Mouse (Mus musculus) left cerebral cortex, adult 8-10 months (tissue): Measurements from ENCODE around the gene Pikfyve. TPM values are rescaled to one million over a fixed set of nuclear protein-coding genes. Genes with fewer than 3 reads are reported as not detected.
A peak's percentile ranks its signal among the peaks of the same experiment; 100 is the strongest.
"Not testable (repeated sequence)": the region's sequence is repeated elsewhere in the genome, so short reads cannot be mapped to it uniquely, and the experiment has no call there.

ENCODE experiments used
- DNase-seq, 2 experiments: peaks; one replicate each; pipeline ENCODE4 v3.0.0; 2022; ENCODE audit warnings: low spot score in 2 of 2
- total RNA-seq, 4 experiments: library from RNA; stranded (reverse); gene quantifications; 2 replicates each; pipeline ENCODE4 v1.2.4; 2022

The Pikfyve gene
- total RNA-seq, 4 experiments from 2014 or later: 46.0 to 56.0 (median 49.4) TPM

DNA sequence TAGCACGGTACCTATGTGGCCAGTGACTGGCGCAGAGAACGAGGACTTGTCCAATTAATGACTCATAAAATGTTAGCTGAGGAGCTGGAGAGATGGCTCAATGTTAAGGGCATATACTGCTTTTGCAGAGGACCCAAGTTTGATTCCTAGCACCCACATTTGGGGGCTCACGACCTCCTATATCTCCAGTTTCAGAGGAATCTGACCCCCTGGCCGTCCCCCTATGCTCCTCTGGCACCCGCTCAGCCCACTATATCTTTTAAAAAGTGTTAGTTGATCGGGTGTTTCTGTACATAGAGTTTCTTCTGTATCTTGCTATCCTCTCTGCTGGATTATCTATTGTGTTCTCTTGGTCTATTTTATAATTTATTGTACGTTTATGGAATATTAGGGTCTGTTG lies 1.5 kb upstream of the Pikfyve start:
- DNase-seq: no peak

- DNase-seq: no peak
Measured at GRCm38 (mm10) chr1:65185524-65186205, 818 bp upstream of the Pikfyve start.

DNA sequence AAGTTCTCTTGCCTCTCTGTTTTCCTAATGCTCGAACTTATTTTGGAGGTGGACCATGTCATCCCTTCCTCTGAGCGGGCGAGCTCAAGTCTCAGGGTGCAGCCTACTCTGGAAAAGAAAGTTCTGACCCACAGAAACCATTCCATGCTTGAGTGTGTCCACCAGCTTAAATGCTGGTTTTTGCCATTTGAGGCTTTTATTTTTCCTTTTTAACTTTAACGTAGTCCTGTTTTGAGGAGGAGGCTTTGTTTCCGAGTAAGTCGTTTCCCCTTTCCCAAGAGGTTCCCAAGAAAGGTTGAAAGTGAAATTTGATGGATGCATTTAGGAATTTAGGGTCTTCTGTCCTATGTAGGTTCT lies 569 bp downstream of the Pikfyve start:
- no peak for DNase-seq

- DNase-seq: no peak
Measured at GRCm38 (mm10) chr1:65190172-65190571, 3.7 kb downstream of the Pikfyve start.

- no peak for DNase-seq
Measured at GRCm38 (mm10) chr1:65193226-65193625, 6.7 kb downstream of the Pikfyve start.

DNA sequence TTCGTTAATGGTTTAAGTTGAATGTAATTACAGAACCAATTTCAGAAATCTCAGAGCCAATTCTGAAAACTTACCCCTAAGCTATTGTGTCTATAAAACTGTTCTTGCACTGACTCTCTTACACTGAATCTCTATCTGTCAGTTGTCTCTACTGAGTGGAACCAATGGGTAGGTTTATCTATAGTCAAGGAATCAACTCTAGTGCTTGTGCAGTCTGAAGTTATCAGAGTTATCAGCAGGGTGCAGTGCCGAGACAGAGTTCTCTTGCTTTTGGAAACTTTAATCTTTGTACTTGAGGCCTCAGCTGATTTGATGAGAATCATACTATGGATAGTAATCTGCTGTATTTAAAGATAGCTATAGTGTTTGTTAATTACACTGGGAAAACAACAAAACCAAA lies 11.9 kb downstream of the Pikfyve start:
- DNase-seq: no peak

GRCm38 (mm10) chr1:65198861-65199260 lies 12.4 kb downstream of the Pikfyve start:
- DNase-seq: no peak

DNA sequence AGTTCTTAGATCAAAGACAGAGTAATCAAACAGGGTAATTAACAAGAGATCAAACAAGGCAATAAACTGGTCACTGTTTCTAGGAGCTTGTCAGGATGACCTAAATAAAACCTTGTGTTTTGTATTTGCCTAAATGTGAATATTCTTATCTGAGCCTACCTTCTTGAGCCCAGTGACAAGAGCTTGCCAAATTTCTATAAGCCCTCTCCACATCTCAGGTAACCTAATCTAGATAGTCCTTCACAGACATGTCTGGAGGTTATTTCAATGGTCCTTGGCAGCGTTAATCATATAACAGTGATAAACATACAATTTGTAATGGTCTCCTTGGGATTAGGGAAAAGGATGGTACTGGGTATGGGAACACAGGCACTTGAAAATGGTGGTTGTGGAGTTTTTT lies 17.8 kb downstream of the Pikfyve start:
- DNase-seq: no peak

DNA sequence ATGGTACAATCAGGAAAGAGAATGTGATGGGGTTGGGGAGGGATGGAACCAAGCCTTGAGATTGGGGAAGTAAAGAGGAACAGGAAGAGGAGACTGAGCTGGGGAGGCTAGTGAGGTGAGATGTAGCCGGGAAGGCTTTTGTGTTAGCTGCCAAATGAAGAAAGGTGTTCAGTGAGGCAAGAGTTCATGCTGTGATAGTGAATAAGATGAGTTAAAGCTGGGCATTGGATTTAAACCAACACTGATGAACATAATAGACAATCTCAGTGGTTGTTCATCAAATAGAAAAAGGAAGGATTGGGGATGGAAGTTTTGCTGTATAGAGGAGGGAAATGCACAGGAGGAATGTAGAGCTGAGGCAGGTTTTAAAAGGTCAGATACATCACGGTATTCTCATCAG lies 26.7 kb downstream of the Pikfyve start:
- DNase-seq: no peak

- no peak for DNase-seq
Measured at GRCm38 (mm10) chr1:65217567-65217966, 31.1 kb downstream of the Pikfyve start.

DNA sequence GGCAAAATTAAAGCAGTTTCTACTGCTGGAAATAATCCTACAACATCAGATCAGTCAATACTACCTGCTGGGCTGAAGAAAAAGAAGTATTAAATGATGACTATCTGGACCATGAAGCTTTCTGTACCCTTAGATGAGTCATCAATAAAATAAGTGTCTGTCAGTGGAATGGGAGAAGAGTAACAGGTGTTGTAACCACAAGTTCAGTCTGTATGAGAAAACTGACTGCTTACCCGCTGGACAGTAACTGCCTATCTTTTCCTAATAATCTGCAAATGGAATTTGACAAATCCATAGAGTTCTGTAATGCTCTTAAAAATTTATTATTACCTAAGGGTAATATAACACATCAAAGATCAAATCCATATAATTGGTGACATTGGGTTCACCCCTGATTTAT lies 31.5 kb downstream of the Pikfyve start:
- no peak for DNase-seq

- no peak for DNase-seq
Measured at GRCm38 (mm10) chr1:65223654-65224053, 37.2 kb downstream of the Pikfyve start.

GRCm38 (mm10) chr1:65227681-65228080 lies 41.2 kb downstream of the Pikfyve start:
- no peak for DNase-seq

DNA sequence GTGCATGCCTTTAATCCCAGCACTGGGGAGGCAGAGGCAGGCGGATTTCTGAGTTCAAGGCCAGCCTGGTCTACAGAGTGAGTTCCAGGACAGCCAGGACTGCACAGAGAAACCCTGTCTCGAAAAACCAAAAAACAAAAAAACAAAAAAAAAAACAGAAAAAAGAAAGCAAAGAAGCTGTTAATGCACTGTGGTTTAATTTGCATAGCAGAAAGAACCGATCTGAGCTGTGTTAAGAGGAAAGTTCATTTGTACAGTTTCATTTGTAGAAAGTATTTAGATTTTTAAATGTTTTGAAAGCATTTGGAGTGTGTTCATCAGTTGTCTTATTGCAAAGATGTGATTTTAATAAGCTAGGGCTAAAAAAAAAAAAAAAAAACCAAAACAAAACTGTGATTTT lies 43.3 kb downstream of the Pikfyve start:
- not testable (repeated sequence) for DNase-seq

- DNase-seq: no peak
Measured at GRCm38 (mm10) chr1:65230566-65230965, 44.1 kb downstream of the Pikfyve start.

- DNase-seq: no peak
Measured at GRCm38 (mm10) chr1:65237712-65238111, 51.2 kb downstream of the Pikfyve start.

GRCm38 (mm10) chr1:65245637-65246036 lies 59.2 kb downstream of the Pikfyve start:
- no peak for DNase-seq

- no peak for DNase-seq
Measured at GRCm38 (mm10) chr1:65280461-65280860, 94.0 kb downstream of the Pikfyve start.

DNA sequence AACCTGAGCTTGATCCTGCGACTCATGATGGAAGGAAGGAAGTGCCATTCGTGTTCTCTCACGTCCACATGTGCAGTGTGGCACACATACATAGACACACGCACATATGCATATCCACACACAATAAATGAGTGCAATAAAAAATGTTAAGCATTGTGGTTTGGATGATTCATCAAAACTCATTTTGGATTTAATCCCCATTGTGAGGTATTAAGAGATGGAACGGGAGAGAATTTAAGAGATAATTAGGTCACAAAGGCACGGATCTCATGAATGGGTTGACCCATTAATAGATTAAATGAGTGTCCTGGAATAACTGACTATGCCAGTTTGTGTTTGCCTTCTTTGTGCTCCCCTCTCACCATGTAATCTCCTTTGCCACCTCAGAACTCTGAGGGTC lies 95.3 kb downstream of the Pikfyve start, which contains the start of gene Pth2r:
Gene Pth2r (plus strand): TSS at position 301 of the 400 bp plus-strand sequence.
- no peak for DNase-seq

DNA sequence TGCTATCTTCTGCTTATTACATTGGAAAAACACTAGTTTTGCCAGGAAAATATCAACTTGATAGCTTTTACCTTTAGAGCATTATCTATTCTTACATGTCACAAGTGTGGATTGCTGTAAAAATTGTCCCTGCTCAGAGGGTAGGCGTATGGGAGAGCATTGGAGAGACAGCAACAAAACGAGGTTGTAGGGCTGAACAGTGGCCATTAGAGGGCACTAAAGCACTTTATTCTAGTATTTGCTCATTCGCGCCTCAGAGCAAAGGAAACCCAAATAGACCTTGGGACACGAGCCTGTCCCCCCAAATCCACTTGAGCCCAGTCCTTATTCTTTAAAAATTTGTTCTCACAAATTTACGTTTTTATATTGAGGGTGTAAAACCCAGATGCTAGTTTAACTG lies 96.3 kb downstream of the Pikfyve start:
- DNase-seq: peak; percentile 18 to 27

- DNase-seq: no peak
Measured at GRCm38 (mm10) chr1:65308476-65308875, 122.0 kb downstream of the Pikfyve start.

DNA sequence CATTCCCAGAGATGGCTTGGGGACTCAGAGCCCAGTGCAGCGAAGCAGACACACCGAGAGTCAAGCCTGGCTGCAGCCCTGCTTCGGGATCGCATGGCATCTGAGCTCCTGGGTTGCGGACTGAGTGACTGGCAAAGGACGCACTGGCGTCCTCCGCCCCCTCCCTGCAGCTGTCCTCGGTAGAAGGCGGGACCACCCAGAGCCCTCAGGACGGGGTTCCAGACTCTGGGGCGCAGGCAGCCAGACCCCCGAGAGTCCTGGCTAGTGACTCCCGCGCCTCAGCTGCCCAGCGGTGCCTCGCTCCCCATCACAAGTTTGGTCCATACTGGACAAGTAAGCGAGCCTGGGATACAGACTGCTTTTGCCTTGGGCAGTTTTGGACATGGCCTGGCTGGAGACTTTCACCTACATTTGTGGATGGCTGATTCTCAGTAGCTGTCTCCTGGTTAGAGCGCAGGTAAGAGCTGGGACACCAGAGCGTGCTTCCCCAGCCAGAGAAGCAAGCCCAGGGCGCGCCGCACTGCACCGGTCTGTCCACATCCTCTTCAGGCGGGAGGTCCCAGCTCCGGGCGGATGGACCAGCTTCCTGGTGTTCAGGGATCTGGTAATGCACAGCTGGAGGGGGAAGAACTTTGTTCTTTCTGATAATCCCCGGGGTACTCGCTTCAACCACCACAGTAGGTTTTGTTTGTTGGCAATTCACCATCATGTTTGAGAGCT lies 124.9 kb downstream of the Pikfyve start:
- no peak for DNase-seq

- no peak for DNase-seq
Measured at GRCm38 (mm10) chr1:65312118-65312517, 125.6 kb downstream of the Pikfyve start.
